Mouse (Mus musculus): ENCODE data around the gene En2.

- TF ChIP-seq POLR2A (IDR thresholded peaks at IDR 0.05; ENCODE audit: control insufficient read depth, low read depth, low read length) = no peak
- no peak for TF ChIP-seq CTCF (IDR thresholded peaks at IDR 0.05; ENCODE audit: control insufficient read depth, insufficient read depth, insufficient replicate concordance, low read depth, low read length)
These were observed 54.1 kb downstream of the En2 start for GRCm38 (mm10) chr5:28219596-28219995.

Data from testis, adult 2 months (tissue).